Mouse (Mus musculus): ENCODE results near the gene Myo9b. TPM values are rescaled to one million over a fixed set of nuclear protein-coding genes. Genes with fewer than 3 reads are reported as not detected.
A peak's percentile ranks its signal among the peaks of the same experiment; 100 is the strongest.
"Not testable (repeated sequence)": the region's sequence is repeated elsewhere in the genome, so short reads cannot be mapped to it uniquely, and the experiment has no call there.

The Myo9b gene
- total RNA-seq, 2 experiments from 2014 or later: 35.5 to 38.6 TPM

DNA sequence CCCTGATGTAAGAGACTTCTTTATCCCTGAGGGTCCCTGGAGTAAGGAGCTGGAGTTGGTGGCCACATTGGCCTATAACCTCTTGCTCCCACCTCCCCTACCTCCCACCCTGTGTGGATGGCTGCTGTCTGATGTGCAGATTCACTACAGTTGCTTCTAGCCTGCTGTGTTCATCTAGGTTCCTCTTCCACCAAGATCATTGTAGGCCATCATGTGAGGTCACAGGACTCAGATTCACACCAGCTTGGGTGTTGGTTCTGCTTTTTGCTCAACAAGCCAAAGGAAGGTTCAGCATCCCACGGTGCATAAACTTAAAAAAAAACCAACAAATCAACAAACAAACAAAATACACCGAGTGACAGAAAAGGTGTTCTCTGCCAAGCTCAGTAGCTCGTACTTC is 21.4 kb downstream of the Myo9b start:
- peak; percentile 54 for ATAC-seq (replicated peaks; ENCODE audit: poor library complexity, severe bottlenecking)

DNA sequence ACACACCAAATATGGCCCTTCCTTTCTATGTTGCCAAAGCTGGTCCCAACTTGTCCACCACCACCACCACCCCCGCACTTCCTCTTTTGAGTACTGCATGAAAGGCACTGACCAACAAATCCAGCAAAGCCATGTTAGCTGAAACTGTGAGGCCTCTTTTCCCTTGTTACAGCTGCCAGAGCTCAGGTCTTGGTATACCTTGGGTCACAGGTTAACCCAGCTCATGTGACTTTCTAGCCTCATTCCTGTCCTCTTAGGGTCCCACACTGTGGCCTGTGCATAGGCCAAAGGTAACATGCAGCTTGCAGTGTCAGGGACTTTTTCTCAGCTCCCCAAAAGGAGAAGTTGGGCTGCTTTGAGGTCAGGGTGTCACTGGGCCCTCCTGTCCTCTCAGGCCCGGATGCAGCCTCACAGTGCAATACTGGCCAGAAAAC is 23.7 kb downstream of the Myo9b start:
- ATAC-seq (replicated peaks; ENCODE audit: poor library complexity, severe bottlenecking): peak; percentile 81

DNA sequence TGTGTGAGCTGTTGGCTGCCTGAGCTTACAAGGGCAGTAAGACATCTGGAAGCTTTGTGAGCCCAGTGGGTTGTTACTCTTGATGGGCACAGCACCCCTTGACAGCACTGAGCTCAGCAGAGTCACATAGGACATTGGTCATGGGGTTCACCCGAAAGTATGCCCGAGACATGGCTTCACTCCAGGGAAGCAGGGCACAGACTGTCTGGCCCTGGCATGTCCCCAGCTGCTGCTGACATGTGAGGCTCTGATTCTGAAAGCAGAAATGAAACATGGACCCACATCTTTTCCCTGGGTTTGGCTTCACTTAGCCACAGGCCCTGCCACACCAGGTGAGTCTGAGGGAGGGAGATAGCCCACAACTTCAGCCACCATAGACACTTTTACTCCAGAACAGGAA is 24.3 kb downstream of the Myo9b start:
- peak; percentile 23 for ATAC-seq (replicated peaks; ENCODE audit: poor library complexity, severe bottlenecking)

GRCm38 (mm10) chr8:71297439-71297838 is 24.9 kb downstream of the Myo9b start:
- no peak for ATAC-seq (replicated peaks; ENCODE audit: poor library complexity, severe bottlenecking)

GRCm38 (mm10) chr8:71299716-71300115 is 27.2 kb downstream of the Myo9b start:
- no peak for ATAC-seq (replicated peaks; ENCODE audit: poor library complexity, severe bottlenecking)

DNA sequence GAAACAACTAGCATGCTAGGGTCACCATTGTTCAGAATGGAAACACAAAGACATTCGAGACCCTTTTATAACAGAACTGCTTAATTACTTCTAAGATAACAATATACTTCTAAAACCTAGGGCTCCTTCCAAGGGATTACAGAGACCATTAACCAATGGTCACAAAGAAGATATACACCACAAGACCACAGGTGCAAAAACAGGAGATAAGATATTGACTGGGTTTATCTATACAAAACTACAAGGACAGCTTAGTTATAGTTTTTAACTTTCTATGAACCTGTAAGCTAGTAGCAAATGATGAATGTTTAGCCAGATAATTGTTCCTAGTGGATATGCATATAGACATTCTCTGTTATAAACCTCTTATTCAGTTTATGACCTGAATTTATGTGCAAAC is 30.3 kb downstream of the Myo9b start:
- ATAC-seq (replicated peaks; ENCODE audit: poor library complexity, severe bottlenecking): no peak

DNA sequence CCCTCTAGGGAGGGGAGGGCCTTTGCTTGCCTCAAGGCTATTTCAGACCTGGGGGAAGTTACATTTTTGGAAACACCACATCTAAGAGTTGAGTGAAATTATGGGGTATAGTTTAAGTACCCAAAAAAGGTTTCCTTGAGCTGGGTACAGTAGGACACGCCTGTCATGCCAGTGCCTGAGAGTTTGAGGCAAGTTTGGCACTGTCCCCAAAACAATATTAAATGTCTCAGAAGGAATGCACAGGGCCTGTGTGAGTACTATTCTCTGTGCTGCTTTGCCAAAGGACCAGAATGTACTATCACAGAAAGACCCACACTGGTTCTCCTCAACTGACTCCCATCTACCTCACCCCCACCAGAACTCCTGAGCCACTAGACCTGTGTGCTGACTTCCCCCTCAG is 31.1 kb downstream of the Myo9b start:
- ATAC-seq (replicated peaks; ENCODE audit: poor library complexity, severe bottlenecking): no peak

GRCm38 (mm10) chr8:71305988-71306387 is 33.5 kb downstream of the Myo9b start:
- no peak for ATAC-seq (replicated peaks; ENCODE audit: poor library complexity, severe bottlenecking)

- no peak for ATAC-seq (replicated peaks; ENCODE audit: poor library complexity, severe bottlenecking)
Observed at GRCm38 (mm10) chr8:71307371-71307770, 34.9 kb downstream of the Myo9b start.

DNA sequence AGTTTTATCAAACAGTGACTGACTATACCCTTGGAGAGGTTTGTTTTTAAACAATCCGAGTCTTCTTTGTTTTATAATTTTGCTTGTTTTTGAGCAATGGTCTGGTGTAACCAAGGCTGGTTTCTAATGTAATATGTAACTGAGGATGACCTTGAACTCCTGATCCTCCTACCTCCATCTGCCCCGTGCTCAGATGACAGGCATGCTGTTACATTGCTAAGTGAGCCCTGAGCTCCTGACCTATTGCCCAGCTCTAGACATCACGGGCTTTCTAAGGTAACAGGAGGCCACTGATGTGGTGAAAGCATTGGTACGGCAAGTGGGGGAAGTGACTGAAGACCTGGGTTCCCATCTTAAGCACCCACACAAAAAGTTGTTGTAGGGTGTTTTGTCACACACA is 35.4 kb downstream of the Myo9b start:
- ATAC-seq (replicated peaks; ENCODE audit: poor library complexity, severe bottlenecking): no peak

- ATAC-seq (replicated peaks; ENCODE audit: poor library complexity, severe bottlenecking): peak; percentile 36; the same call in 1 of the 2 replicates
Observed at GRCm38 (mm10) chr8:71310446-71310845, 37.9 kb downstream of the Myo9b start.

DNA sequence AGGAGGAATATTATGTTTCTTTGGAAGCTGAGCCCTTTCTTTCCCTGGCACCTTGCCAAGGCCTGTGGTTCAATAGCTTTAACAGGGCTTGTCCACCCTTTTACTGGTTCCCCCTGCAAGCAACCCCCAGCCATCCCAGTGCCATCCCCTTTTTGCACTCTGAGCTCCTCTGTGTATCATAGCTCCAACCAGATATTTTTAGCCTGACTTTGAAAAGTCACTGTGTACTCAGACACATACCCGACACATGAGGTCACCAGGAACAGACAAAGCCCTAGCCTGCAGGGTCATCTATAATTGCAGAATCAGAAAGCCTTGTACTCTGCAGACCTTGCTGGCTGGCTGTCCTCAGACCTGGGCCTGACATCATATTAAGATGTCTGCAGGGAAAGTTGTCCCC is 40.2 kb downstream of the Myo9b start:
- ATAC-seq (replicated peaks; ENCODE audit: poor library complexity, severe bottlenecking): no peak

DNA sequence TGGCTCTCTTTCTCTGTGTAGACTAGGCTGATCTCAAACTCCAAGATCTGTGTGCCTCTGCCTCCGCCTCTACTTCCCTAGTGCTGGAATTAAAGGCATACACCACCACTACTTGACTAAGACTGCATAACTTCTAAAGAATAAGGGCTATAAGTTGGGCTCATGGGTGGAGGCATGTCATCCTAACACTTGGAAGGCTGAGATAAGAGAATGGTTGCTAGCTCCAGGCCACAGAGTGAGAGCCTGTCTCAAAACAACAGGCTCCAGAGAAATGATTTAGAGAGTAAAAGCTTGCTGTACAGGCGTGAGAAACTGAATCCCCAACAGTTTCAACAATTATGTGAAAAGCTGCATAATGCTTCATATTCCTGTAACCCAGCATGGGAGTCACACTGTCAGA is 41.4 kb downstream of the Myo9b start:
- ATAC-seq (replicated peaks; ENCODE audit: poor library complexity, severe bottlenecking): no peak

DNA sequence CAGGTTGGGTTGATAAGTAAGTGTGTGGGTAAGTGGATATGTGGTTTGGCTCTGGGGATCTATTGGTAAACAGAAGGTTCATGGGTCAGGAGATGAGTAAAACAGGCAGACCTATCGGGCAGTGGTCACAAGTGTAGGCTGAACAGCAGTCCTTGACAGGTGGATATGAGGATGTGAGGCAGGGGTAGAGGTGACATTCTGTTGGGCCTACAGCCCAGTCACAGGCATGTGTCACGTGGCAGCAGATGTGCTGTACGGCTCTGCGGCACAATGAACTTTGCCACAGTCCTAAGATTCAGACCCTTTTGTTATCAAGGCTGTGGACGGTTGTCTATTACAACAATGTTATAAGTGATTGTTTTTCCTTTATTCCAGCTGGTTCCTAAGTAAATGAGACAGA is 43.5 kb downstream of the Myo9b start:
- ATAC-seq (replicated peaks; ENCODE audit: poor library complexity, severe bottlenecking): no peak

GRCm38 (mm10) chr8:71316486-71317031 is 44.0 kb downstream of the Myo9b start:
- no peak; the same call in 1 of the 2 replicates for ATAC-seq (replicated peaks; ENCODE audit: poor library complexity, severe bottlenecking)

GRCm38 (mm10) chr8:71318610-71319009 is 46.1 kb downstream of the Myo9b start:
- ATAC-seq (replicated peaks; ENCODE audit: poor library complexity, severe bottlenecking): not testable (repeated sequence)

DNA sequence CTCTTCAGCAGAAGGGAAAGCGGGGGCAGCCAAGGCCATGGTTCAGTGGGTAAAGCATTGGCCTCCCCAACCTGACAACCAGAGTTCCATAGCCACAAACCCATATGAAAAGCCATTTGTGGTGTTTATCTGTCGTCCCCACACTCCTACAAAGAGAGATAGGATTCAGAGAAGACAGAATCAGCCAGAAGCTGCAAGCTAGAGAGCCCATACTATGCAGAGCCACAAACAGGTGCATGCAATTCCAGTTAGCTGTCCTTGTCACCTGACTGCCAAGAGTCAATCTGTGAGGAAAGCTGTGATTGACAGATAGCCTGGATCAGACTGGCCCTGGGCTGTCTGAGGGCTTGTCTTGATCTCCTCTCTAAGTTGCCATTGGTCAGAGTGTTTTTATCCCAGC is 47.2 kb downstream of the Myo9b start:
- ATAC-seq (replicated peaks; ENCODE audit: poor library complexity, severe bottlenecking): not testable (repeated sequence)

GRCm38 (mm10) chr8:71322939-71323338 is 50.4 kb downstream of the Myo9b start:
- no peak for ATAC-seq (replicated peaks; ENCODE audit: poor library complexity, severe bottlenecking)

GRCm38 (mm10) chr8:71324848-71325247 is 52.3 kb downstream of the Myo9b start:
- ATAC-seq (replicated peaks; ENCODE audit: poor library complexity, severe bottlenecking): peak; percentile 52; the same call in 1 of the 2 replicates

DNA sequence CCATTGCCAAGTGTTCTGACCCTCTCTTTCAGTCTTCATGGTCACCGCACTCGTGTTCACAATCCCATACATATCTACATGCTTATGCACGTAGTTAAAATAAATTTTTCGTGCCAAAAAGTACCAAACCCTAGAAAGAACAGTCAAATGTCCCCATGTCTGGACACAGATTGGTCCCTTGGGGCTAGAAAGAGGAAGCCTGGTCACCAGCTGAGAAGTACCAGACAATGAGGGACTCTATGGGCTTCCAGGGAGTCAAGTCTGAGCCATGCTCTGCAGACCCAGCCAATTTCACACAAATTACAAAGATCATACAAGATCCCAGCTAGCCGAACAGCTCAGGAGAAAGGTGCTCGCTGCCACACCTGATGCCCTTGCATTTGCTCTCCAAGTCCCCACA is 65.3 kb downstream of the Myo9b start:
- not testable (repeated sequence) for ATAC-seq (replicated peaks; ENCODE audit: poor library complexity, severe bottlenecking)

- ATAC-seq (replicated peaks; ENCODE audit: poor library complexity, severe bottlenecking): no peak; the same call in 1 of the 2 replicates
Observed at GRCm38 (mm10) chr8:71340625-71341024, 68.1 kb downstream of the Myo9b start.

DNA sequence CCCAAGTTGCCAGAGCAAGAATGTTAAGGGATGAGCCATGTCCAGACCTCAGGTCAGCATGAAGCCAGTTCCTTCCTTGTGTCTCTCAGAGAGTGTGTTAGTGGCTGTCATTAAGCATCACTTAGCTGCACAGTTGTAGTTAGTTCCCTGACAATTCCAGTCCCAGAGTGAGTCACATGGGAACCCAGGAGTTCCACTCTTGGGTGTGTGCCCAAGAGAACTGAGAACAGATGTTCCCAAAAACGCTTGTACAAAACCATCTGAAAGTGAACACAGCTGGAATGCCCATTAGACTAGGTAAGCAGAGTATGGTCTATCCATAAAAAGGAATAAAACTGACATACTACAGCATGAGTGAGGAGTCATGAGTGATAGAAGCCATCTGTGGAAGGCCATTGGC is 74.1 kb downstream of the Myo9b start:
- ATAC-seq (replicated peaks; ENCODE audit: poor library complexity, severe bottlenecking): no peak

- no peak for ATAC-seq (replicated peaks; ENCODE audit: poor library complexity, severe bottlenecking)
Observed at GRCm38 (mm10) chr8:71351117-71351516, 78.6 kb downstream of the Myo9b start.
